Mouse (Mus musculus) layer of hippocampus, adult 18-20 months (tissue): ENCODE results near the gene Pdf. TPM values are rescaled to one million over a fixed set of nuclear protein-coding genes. Genes with fewer than 3 reads are reported as not detected.
"Not testable (repeated sequence)": the region's sequence is repeated elsewhere in the genome, so short reads cannot be mapped to it uniquely, and the experiment has no call there.

Experiments used
- DNase-seq, 2 experiments: peaks; one replicate each; pipeline ENCODE4 v3.0.0; 2022; ENCODE audit warnings: low spot score in 2 of 2
- microRNA-seq, 2 experiments: library from miRNA; unstranded; fragments of <30 nt; microRNA quantifications; one replicate each; pipeline ENCODE4 v1.2.0; 2021
- total RNA-seq, 2 experiments: library from RNA; stranded (reverse); gene quantifications; 2 replicates each; pipeline ENCODE4 v1.2.3; 2021

Pdf gene
- total RNA-seq, 2 experiments from 2014 or later: 27.1 to 31.7 TPM

- DNase-seq: no peak
Observed at GRCm38 (mm10) chr8:107040632-107041031, 7.8 kb downstream of the Pdf start.

GRCm38 (mm10) chr8:107036626-107037025, 11.8 kb downstream of the Pdf start:
- no peak for DNase-seq

GRCm38 (mm10) chr8:107035641-107036040, 12.8 kb downstream of the Pdf start:
- no peak for DNase-seq

- not testable (repeated sequence) for DNase-seq
Observed at GRCm38 (mm10) chr8:107033609-107034008, 14.8 kb downstream of the Pdf start.

GRCm38 (mm10) chr8:107031577-107032090, 16.8 kb downstream of the Pdf start:
- no peak for DNase-seq

GRCm38 (mm10) chr8:107030650-107031576, 17.5 kb downstream of the Pdf start, which contains the start of gene Vps4a:
Gene Vps4a, plus strand, starts transcription at chr8:107031222.
- DNase-seq: peak; percentile 93 to 97

- no peak for DNase-seq
Observed at GRCm38 (mm10) chr8:107030058-107030457, 18.4 kb downstream of the Pdf start.

- DNase-seq: no peak
Observed at GRCm38 (mm10) chr8:107029310-107029709, 19.1 kb downstream of the Pdf start.

- no peak for DNase-seq
Observed at GRCm38 (mm10) chr8:107023479-107023878, 24.9 kb downstream of the Pdf start.

- no peak for DNase-seq
Observed at GRCm38 (mm10) chr8:107014915-107015314, 33.5 kb downstream of the Pdf start.

GRCm38 (mm10) chr8:107012666-107013065, 35.7 kb downstream of the Pdf start:
- DNase-seq: no peak

GRCm38 (mm10) chr8:107007795-107008194, 40.6 kb downstream of the Pdf start:
- no peak for DNase-seq

GRCm38 (mm10) chr8:107002532-107002931, 45.9 kb downstream of the Pdf start:
- peak; percentile 82 to 95 for DNase-seq

- peak; percentile 60 to 85 for DNase-seq
Observed at GRCm38 (mm10) chr8:106999068-106999467, 49.3 kb downstream of the Pdf start.

GRCm38 (mm10) chr8:106997416-106997815, 51.0 kb downstream of the Pdf start:
- DNase-seq: no peak

GRCm38 (mm10) chr8:106996339-106996738, 52.1 kb downstream of the Pdf start:
- DNase-seq: not testable (repeated sequence)

Small RNA genes within 50 kb of the gene (microRNA-seq; reads per million reads assigned to microRNA genes)
- gene Mir7075: 0 to 2.0 reads per million in 2 experiments

Other genes with a start within 250 kb of the Pdf start
- gene Has3, start 178.4 kb downstream of the Pdf start, total RNA-seq: 1 to 10 TPM; 1.7 TPM
- 10 to 100 TPM; 43.3 to 45.1 TPM for gene Utp4, start 155.0 kb downstream of the Pdf start, total RNA-seq
- 10 to 100 TPM; 22.6 to 26.3 TPM for gene Sntb2, start 112.9 kb downstream of the Pdf start, total RNA-seq
- 100 to 1,000 TPM; 109 to 114 TPM for gene Vps4a, start 17.4 kb downstream of the Pdf start, total RNA-seq
- gene Cog8, start 8.1 kb upstream of the Pdf start, total RNA-seq: 10 to 100 TPM; 29.2 to 29.4 TPM
- 10 to 100 TPM; 40.5 to 45.3 TPM for gene Nip7, start 8.3 kb upstream of the Pdf start, total RNA-seq
- gene Tmed6, start 17.0 kb upstream of the Pdf start, total RNA-seq: not detected
- gene Terf2, start 47.9 kb upstream of the Pdf start, total RNA-seq: 10 to 100 TPM; 36.6 to 36.9 TPM
- 100 to 1,000 TPM; 106 to 113 TPM for gene Cyb5b, start 102.0 kb upstream of the Pdf start, total RNA-seq
- gene Nfat5, start 244.9 kb upstream of the Pdf start, total RNA-seq: 10 to 100 TPM; 48.1 to 57.3 TPM